22 mouse cellular contexts compared by ENCODE assay signal in genomic region chr5:17247732-17248606, GRCm38 (mm10).
DNase-seq lines count a peak whose midpoint lies in the region; ATAC-seq and TF ChIP-seq lines count a peak whose summit lies in the region.
"Had no signal": no experiment of that assay in that cellular context is flagged by ENCODE, and none has a peak within 500 bp of the region (broad histone marks: within the 10 kb centered on the region; RNA-seq: fewer than 3 reads in every experiment).

No protein-coding gene starts in this region.

- no peaks in the 10 kb centered on the region for H3K27me3 ChIP-seq in kidney, adult 2 months (replicated peaks; ENCODE audit: control insufficient read depth, insufficient read depth, low read length)
- no peaks in the 10 kb centered on the region for H3K27me3 ChIP-seq in midbrain, embryonic 11.5 days (ENCODE audit: control insufficient read depth, insufficient read depth, low read length)
- H3K27me3 ChIP-seq in midbrain, embryonic 14.5 days (ENCODE audit: control insufficient read depth, insufficient read depth, low read length) = no peaks in the 10 kb centered on the region
- no peaks in the 10 kb centered on the region for H3K27me3 ChIP-seq in intestine, embryonic 15.5 days (replicated peaks)
- no peaks in the 10 kb centered on the region for H3K27me3 ChIP-seq in forebrain, embryonic 16.5 days (replicated peaks; ENCODE audit: control insufficient read depth, insufficient read depth, low read length)
- H3K27me3 ChIP-seq: CH12.LX; forebrain, embryonic 12.5 days; heart, embryonic 13.5 days; hindbrain, embryonic 15.5 days; midbrain, embryonic 12.5 days had no signal

- no peaks in the 10 kb centered on the region for H3K9me3 ChIP-seq in midbrain, embryonic 11.5 days (ENCODE audit: control insufficient read depth, low read length)
- no peaks in the 10 kb centered on the region for H3K9me3 ChIP-seq in midbrain, embryonic 14.5 days (ENCODE audit: control insufficient read depth, low read length)
- H3K9me3 ChIP-seq in intestine, embryonic 15.5 days = no peaks in the 10 kb centered on the region
- no peaks in the 10 kb centered on the region for H3K9me3 ChIP-seq in forebrain, embryonic 16.5 days (ENCODE audit: control insufficient read depth, low read length)
- H3K9me3 ChIP-seq: forebrain, embryonic 12.5 days; heart, embryonic 13.5 days; hindbrain, embryonic 15.5 days; midbrain, embryonic 12.5 days had no signal

- H3K4me3 ChIP-seq in kidney, adult 2 months (ENCODE audit: insufficient read depth, low read depth, low read length) = no peak overlapping the region
- no peak overlapping the region for H3K4me3 ChIP-seq in midbrain, embryonic 11.5 days (ENCODE audit: low read depth, low read length)
- H3K4me3 ChIP-seq in midbrain, embryonic 14.5 days (replicated peaks; ENCODE audit: low read depth, low read length) = no peak overlapping the region
- H3K4me3 ChIP-seq in intestine, embryonic 15.5 days (replicated peaks) = no peak overlapping the region
- no peak overlapping the region for H3K4me3 ChIP-seq in forebrain, embryonic 16.5 days (replicated peaks; ENCODE audit: low read length)
- H3K4me3 ChIP-seq: forebrain, embryonic 12.5 days; heart, embryonic 13.5 days; hindbrain, embryonic 15.5 days; layer of hippocampus, adult 2 months; midbrain, embryonic 12.5 days had no signal

- no peaks in the 10 kb centered on the region for H3K36me3 ChIP-seq in kidney, adult 2 months (ENCODE audit: control insufficient read depth, insufficient read depth, low read length)
- H3K36me3 ChIP-seq in midbrain, embryonic 11.5 days (ENCODE audit: control insufficient read depth, insufficient read depth, low read length) = no peaks in the 10 kb centered on the region
- H3K36me3 ChIP-seq in midbrain, embryonic 14.5 days (ENCODE audit: control insufficient read depth, insufficient read depth, low read length) = no peaks in the 10 kb centered on the region
- no peaks in the 10 kb centered on the region for H3K36me3 ChIP-seq in intestine, embryonic 15.5 days
- H3K36me3 ChIP-seq in forebrain, embryonic 16.5 days (ENCODE audit: control insufficient read depth, insufficient read depth) = no peaks in the 10 kb centered on the region
- H3K36me3 ChIP-seq: forebrain, embryonic 12.5 days; heart, embryonic 13.5 days; hindbrain, embryonic 15.5 days; midbrain, embryonic 12.5 days had no signal

- H3K27ac ChIP-seq in kidney, adult 2 months (ENCODE audit: insufficient read depth, low read depth, low read length) = peak overlapping the region; percentile 30; the same call in 1 of the 2 replicates
- H3K27ac ChIP-seq in midbrain, embryonic 11.5 days (ENCODE audit: low read depth, low read length) = no peak overlapping the region
- H3K27ac ChIP-seq in midbrain, embryonic 14.5 days (replicated peaks; ENCODE audit: low read depth, low read length) = no peak overlapping the region
- H3K27ac ChIP-seq in intestine, embryonic 15.5 days = 0 out of 2 replicates have a peak overlapping the region, but pooled peaks have one; percentile 17
- H3K27ac ChIP-seq in forebrain, embryonic 16.5 days (ENCODE audit: low read length) = no peak overlapping the region
- H3K27ac ChIP-seq: forebrain, embryonic 12.5 days; heart, embryonic 13.5 days; hindbrain, embryonic 15.5 days; layer of hippocampus, adult 2 months; midbrain, embryonic 12.5 days had no signal

- 43% methylated on average over 5 of the region's 5 CpGs for WGBS in kidney, adult 2 months
- 92% methylated on average over 5 of the region's 5 CpGs for WGBS in midbrain, embryonic 11.5 days
- WGBS in midbrain, embryonic 14.5 days = 99% methylated on average over 5 of the region's 5 CpGs
- WGBS in intestine, embryonic 15.5 days = 75% methylated on average over 5 of the region's 5 CpGs
- WGBS in forebrain, embryonic 16.5 days = 91% methylated on average over 5 of the region's 5 CpGs

- peak; percentile 78 for DNase-seq in kidney, adult 2 months
- DNase-seq in kidney, postnatal 14 days = no peak
- peak; percentile 79 for DNase-seq in midbrain, embryonic 11.5 days (ENCODE audit: low spot score, missing footprints)
- DNase-seq in midbrain, embryonic 14.5 days = no peak
- DNase-seq: adrenal gland, postnatal 25 days; cerebellum, adult 18-20 months; heart, adult 18-20 months; heart, postnatal 36 days; kidney, adult 18-20 months; left cerebral cortex, postnatal 4 days; lung, adult 18-20 months; thymus, adult 2 months had no signal

- H3K9ac ChIP-seq in midbrain, embryonic 11.5 days (ENCODE audit: low read length) = no peak overlapping the region
- H3K9ac ChIP-seq in midbrain, embryonic 14.5 days (replicated peaks; ENCODE audit: low read length) = no peak overlapping the region
- no peak overlapping the region for H3K9ac ChIP-seq in intestine, embryonic 15.5 days
- H3K9ac ChIP-seq in forebrain, embryonic 16.5 days (replicated peaks; ENCODE audit: low read depth, low read length) = no peak overlapping the region
- H3K9ac ChIP-seq: forebrain, embryonic 12.5 days; heart, embryonic 13.5 days; hindbrain, embryonic 15.5 days; midbrain, embryonic 12.5 days had no signal

- no peak for TF ChIP-seq CTCF in kidney, adult 2 months (conservative IDR thresholded peaks at IDR 0.05; ENCODE audit: insufficient read depth, insufficient read length, low read depth, low read length)

- TF ChIP-seq POLR2A in kidney, adult 2 months (IDR thresholded peaks at IDR 0.05; ENCODE audit: low read depth, low read length) = no peak

- no peak overlapping the region for H3K4me2 ChIP-seq in midbrain, embryonic 11.5 days
- H3K4me2 ChIP-seq in midbrain, embryonic 14.5 days (ENCODE audit: low read length) = no peak overlapping the region
- no peak overlapping the region for H3K4me2 ChIP-seq in intestine, embryonic 15.5 days (replicated peaks)
- H3K4me2 ChIP-seq in forebrain, embryonic 16.5 days (ENCODE audit: low read length) = no peak overlapping the region
- H3K4me2 ChIP-seq: forebrain, embryonic 12.5 days; heart, embryonic 13.5 days; hindbrain, embryonic 15.5 days; liver, embryonic 11.5 days; midbrain, embryonic 12.5 days had no signal

- ATAC-seq in midbrain, embryonic 11.5 days (ENCODE audit: low FRiP score) = no peak
- ATAC-seq in midbrain, embryonic 14.5 days (ENCODE audit: low FRiP score, low TSS enrichment) = no peak
- peak; percentile 98 for ATAC-seq in intestine, embryonic 15.5 days
- no peak for ATAC-seq in monocyte, adult 5-6 weeks (replicated peaks; ENCODE audit: insufficient number of reproducible peaks, low FRiP score, low TSS enrichment, poor library complexity, severe bottlenecking)
- ATAC-seq in forebrain, embryonic 16.5 days = no peak

- H3K4me1 ChIP-seq in kidney, adult 2 months (ENCODE audit: control insufficient read depth, insufficient read depth, low read length) = peaks cover 3% of the 10 kb centered on the region; the same call in 1 of the 2 replicates
- H3K4me1 ChIP-seq in midbrain, embryonic 11.5 days (ENCODE audit: control insufficient read depth, insufficient read depth, low read length) = no peaks in the 10 kb centered on the region
- H3K4me1 ChIP-seq in midbrain, embryonic 14.5 days (ENCODE audit: control insufficient read depth, insufficient read depth, low read length) = no peaks in the 10 kb centered on the region
- H3K4me1 ChIP-seq in intestine, embryonic 15.5 days (replicated peaks) = no peaks in the 10 kb centered on the region
- no peaks in the 10 kb centered on the region for H3K4me1 ChIP-seq in forebrain, embryonic 16.5 days (replicated peaks; ENCODE audit: control insufficient read depth, insufficient read depth, low read length)
- H3K4me1 ChIP-seq: forebrain, embryonic 12.5 days; heart, embryonic 13.5 days; hindbrain, embryonic 15.5 days; midbrain, embryonic 12.5 days had no signal

Comparison
In these comparisons a context has a peak if more than half of its experiments do, and no peak if none do; other contexts are left out.
1. DNase-seq: peak in kidney, adult 2 months (single experiment) and midbrain, embryonic 11.5 days (single experiment); none in kidney, postnatal 14 days (single experiment) and midbrain, embryonic 14.5 days (single experiment).
2. H3K27ac ChIP-seq: peak in kidney, adult 2 months (single experiment) and intestine, embryonic 15.5 days (single experiment); none in midbrain, embryonic 11.5 days (single experiment), midbrain, embryonic 14.5 days (single experiment) and forebrain, embryonic 16.5 days (single experiment).